ENCODE assay signal across 39 mouse cellular contexts in the genomic region with DNA sequence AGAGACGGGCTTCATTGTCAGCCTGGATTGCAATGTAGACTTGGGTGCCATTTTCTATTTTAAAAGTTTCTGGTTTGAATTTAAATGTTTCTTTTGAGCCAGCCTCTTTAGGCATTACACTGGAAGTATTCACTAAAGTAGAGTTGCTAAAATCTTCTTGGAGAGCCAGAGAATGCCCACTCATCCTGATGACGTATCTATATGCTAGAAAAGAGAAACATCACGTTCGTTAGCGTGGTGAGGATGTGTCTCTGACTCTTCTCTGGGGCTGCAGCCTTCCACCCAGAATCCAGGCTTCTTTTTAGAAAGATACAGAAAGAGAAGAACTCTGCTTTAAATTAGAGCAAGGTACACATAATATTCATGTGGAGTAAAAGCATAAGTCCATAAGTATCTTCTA. TPM values are rescaled to one million over a fixed set of nuclear protein-coding genes. Genes with fewer than 3 reads are reported as not detected.
"Had no signal": no experiment of that assay in that cellular context is flagged by ENCODE, and none has a peak within 500 bp of the region (broad histone marks: within the 10 kb centered on the region; RNA-seq: fewer than 3 reads in every experiment).

No protein-coding gene starts in this region.

- ATAC-seq: hindbrain, postnatal 0 days; intestine, embryonic 15.5 days; intestine, postnatal 0 days had no signal

- H3K4me3 ChIP-seq: heart, adult 2 months; heart, embryonic 13.5 days; heart, embryonic 15.5 days; hindbrain, embryonic 13.5 days; hindbrain, embryonic 15.5 days; intestine, embryonic 15.5 days; layer of hippocampus, adult 2 months; limb, embryonic 10.5 days; limb, embryonic 12.5 days; liver, embryonic 13.5 days; liver, embryonic 15.5 days had no signal

- H3K9me3 ChIP-seq: heart, embryonic 13.5 days; heart, embryonic 15.5 days; hindbrain, embryonic 13.5 days; hindbrain, embryonic 15.5 days; intestine, embryonic 15.5 days; limb, embryonic 10.5 days; limb, embryonic 12.5 days; liver, embryonic 13.5 days; liver, embryonic 15.5 days had no signal

- H3K36me3 ChIP-seq: heart, embryonic 13.5 days; heart, embryonic 15.5 days; hindbrain, embryonic 13.5 days; hindbrain, embryonic 15.5 days; intestine, embryonic 15.5 days; limb, embryonic 10.5 days; limb, embryonic 12.5 days; liver, embryonic 13.5 days; liver, embryonic 15.5 days had no signal

- H3K27ac ChIP-seq: heart, adult 2 months; heart, embryonic 13.5 days; heart, embryonic 15.5 days; hindbrain, embryonic 13.5 days; hindbrain, embryonic 15.5 days; hindbrain, postnatal 0 days; intestine, embryonic 15.5 days; layer of hippocampus, adult 2 months; limb, embryonic 10.5 days; limb, embryonic 12.5 days; liver, embryonic 13.5 days; liver, embryonic 15.5 days had no signal

- DNase-seq: gastrocnemius, postnatal 14 days; gastrocnemius, postnatal 36 days; heart, adult 11 months; heart, adult 2 months; heart, postnatal 14 days; heart, postnatal 36 days; kidney, adult 18-20 months; kidney, adult 8-10 months; kidney, postnatal 10 days; kidney, postnatal 25 days; kidney, postnatal 4 days; liver; liver, embryonic 13.5 days had no signal

- H3K27me3 ChIP-seq: heart, embryonic 13.5 days; heart, embryonic 15.5 days; hindbrain, embryonic 13.5 days; hindbrain, embryonic 15.5 days; intestine, embryonic 15.5 days; limb, embryonic 12.5 days; liver, embryonic 13.5 days; liver, embryonic 15.5 days had no signal

- H3K9ac ChIP-seq: heart, embryonic 13.5 days; heart, embryonic 15.5 days; hindbrain, embryonic 13.5 days; hindbrain, embryonic 15.5 days; intestine, embryonic 15.5 days; limb, embryonic 12.5 days; liver, embryonic 13.5 days; liver, embryonic 15.5 days had no signal

- H3K4me1 ChIP-seq: heart, embryonic 13.5 days; heart, embryonic 15.5 days; hindbrain, embryonic 13.5 days; hindbrain, embryonic 15.5 days; intestine, embryonic 15.5 days; limb, embryonic 10.5 days; limb, embryonic 12.5 days; liver, embryonic 13.5 days; liver, embryonic 15.5 days had no signal

- H3K4me2 ChIP-seq: heart, embryonic 11.5 days; heart, embryonic 13.5 days; heart, embryonic 15.5 days; hindbrain, embryonic 13.5 days; hindbrain, embryonic 15.5 days; intestine, embryonic 15.5 days; limb, embryonic 12.5 days; liver, embryonic 11.5 days; liver, embryonic 13.5 days; liver, embryonic 15.5 days had no signal

RNA-seq across cellular contexts. Expression of a gene that starts 4.0 kb away (rescaled TPM):
- total RNA-seq: gastrocnemius, adult 18-20 months; gastrocnemius, adult 8-10 months; gastrocnemius, postnatal 14 days; gastrocnemius, postnatal 36 days; hematopoietic stem cell, adult 5-6 weeks; layer of hippocampus, adult 2 months; layer of hippocampus, postnatal 25 days; left cerebral cortex, adult 8-10 months had no signal
- polyA plus RNA-seq: hindbrain, embryonic 13.5 days; kidney, embryonic 14.5 days; limb, embryonic 10.5 days; limb, embryonic 12.5 days; liver, embryonic 13.5 days; liver, embryonic 15.5 days had no signal

RNA-seq across cellular contexts. Expression of a gene that starts 25.8 kb away (rescaled TPM):
- total RNA-seq: gastrocnemius, adult 18-20 months; gastrocnemius, adult 8-10 months; gastrocnemius, postnatal 14 days; gastrocnemius, postnatal 36 days; heart, adult 2 months; heart, postnatal 14 days; heart, postnatal 36 days; hematopoietic stem cell, adult 5-6 weeks; hindbrain, postnatal 0 days; layer of hippocampus, adult 2 months; layer of hippocampus, postnatal 10 days; layer of hippocampus, postnatal 25 days; left cerebral cortex, adult 8-10 months; left cerebral cortex, postnatal 14 days; left cerebral cortex, postnatal 36 days had no signal
- polyA plus RNA-seq: gonadal fat pad, adult 2 months; heart, embryonic 11.5 days; heart, embryonic 13.5 days; heart, embryonic 15.5 days; heart, postnatal 0 days; hindbrain, embryonic 11.5 days; hindbrain, embryonic 13.5 days; hindbrain, embryonic 15.5 days; hindbrain, postnatal 0 days; limb, embryonic 10.5 days; limb, embryonic 12.5 days; limb, embryonic 14.5 days; liver, embryonic 11.5 days; liver, embryonic 13.5 days; liver, embryonic 15.5 days had no signal
